Mouse (Mus musculus): ENCODE data around the gene Traf3. TPM values are rescaled to one million over a fixed set of nuclear protein-coding genes. Genes with fewer than 3 reads are reported as not detected.
A peak's percentile ranks its signal among the peaks of the same experiment; 100 is the strongest.

Gene Traf3
- polyA plus RNA-seq, 1 experiment from 2014 or later, result 4.0 TPM

DNA sequence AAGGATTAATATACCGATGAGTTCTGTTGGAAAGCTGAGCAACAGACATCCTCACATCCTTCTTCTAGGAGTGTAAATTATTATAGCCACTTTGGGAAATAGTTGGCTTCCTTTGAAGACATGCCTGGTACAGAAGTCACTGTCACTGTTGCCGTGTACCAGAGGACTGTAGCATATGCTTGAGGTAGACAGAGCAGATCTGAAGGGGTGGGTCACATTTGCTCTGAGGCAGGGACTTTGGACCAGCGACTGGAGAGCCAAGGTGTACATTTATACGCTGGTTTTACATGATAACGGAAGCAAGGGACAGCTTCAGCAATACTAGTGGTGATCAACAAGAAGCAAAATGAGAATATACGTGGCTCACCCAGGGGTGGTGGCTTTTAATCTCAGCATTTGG, 52.7 kb downstream of the Traf3 start:
- H3K9ac ChIP-seq (ENCODE audit: low read depth, low read length), result no peak overlapping the region
- 77% methylated on average over 6 of the region's 6 CpGs for WGBS
- no peaks in the 10 kb centered on the region for H3K27me3 ChIP-seq (replicated peaks; ENCODE audit: control insufficient read depth, insufficient read depth, low read length)

DNA sequence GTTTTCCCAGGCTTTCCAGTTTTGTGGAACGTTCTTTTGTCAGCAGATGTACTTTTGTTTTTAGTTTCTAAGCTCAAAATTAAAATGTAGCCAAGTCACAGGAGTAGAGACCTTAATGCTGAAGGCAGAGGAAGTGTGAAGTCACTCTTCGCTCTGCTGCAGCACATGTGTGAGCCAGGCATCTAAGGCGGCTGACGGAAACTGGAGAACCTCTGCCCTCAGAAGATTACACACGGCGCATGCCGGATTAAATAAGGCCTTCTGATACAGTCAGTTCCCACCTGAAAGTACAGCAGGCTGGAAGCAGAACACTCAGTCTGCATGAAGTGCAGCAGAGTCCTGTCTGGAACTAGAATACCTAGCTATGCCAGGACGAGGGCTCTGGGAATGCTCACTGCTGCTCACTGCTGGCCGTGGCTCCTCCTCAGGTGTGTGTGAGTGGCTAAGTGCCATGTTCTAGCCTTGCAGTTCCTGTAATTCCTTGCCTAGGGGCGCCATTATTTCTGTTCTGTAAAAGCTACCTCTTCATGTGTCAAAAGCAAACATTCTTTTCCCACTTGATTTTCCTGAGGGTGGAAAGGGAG, 59.1 kb downstream of the Traf3 start:
- H3K27me3 ChIP-seq (replicated peaks; ENCODE audit: control insufficient read depth, insufficient read depth, low read length), result no peaks in the 10 kb centered on the region
- H3K36me3 ChIP-seq (ENCODE audit: control insufficient read depth, insufficient read depth, low read length), result peaks cover 11% of the 10 kb centered on the region
- H3K4me1 ChIP-seq (ENCODE audit: control insufficient read depth, insufficient read depth, low read length), result no peaks in the 10 kb centered on the region
- H3K27ac ChIP-seq (ENCODE audit: low read length), result no peak overlapping the region
- H3K9ac ChIP-seq (ENCODE audit: low read depth, low read length), result no peak overlapping the region
- 72% methylated on average over 10 of the region's 10 CpGs for WGBS
- no peaks in the 10 kb centered on the region for H3K9me3 ChIP-seq (ENCODE audit: control insufficient read depth, low read length)
- no peak overlapping the region for H3K4me3 ChIP-seq (ENCODE audit: low read length)
- no peak for ATAC-seq
- no peak overlapping the region for H3K4me2 ChIP-seq (ENCODE audit: low read depth, low read length)

More for the DNA sequence above, 52.7 kb downstream of the Traf3 start:
- Histone ChIP-seq H3K36me3 (ENCODE audit: control insufficient read depth, insufficient read depth, low read length) (peaks cover 11% of the 10 kb centered on the region), H3K9me3 (ENCODE audit: control insufficient read depth, low read length) (no peaks in the 10 kb centered on the region), H3K4me1 (ENCODE audit: control insufficient read depth, insufficient read depth, low read length) (no peaks in the 10 kb centered on the region), H3K4me2 (ENCODE audit: low read depth, low read length) (no peak overlapping the region), H3K27ac (ENCODE audit: low read length) (no peak overlapping the region), H3K4me3 (ENCODE audit: low read length) (no peak overlapping the region)
- peak; percentile 80; the same call in 1 of the 2 replicates for ATAC-seq

DNA sequence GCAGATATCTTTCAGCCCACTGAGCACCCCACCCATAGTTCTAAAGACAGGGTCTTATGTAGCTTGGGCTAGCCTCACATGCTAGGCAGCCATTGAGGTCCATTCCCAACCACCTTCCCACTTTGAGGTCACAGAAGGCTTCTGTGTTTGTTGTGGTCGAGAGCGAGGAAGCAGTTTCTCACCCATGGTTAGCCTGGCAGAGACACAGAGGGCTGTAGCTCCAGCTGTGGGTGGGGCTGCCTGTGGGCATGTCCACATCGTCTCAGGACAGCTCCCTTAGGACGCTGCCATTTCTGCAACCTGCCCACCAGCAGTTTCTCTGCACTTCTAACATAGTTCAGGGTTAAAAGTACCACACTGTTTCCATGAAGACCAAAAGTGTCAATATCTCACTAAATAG, 61.2 kb downstream of the Traf3 start:
- Histone ChIP-seq H3K27me3 (replicated peaks; ENCODE audit: control insufficient read depth, insufficient read depth, low read length) (no peaks in the 10 kb centered on the region), H3K36me3 (ENCODE audit: control insufficient read depth, insufficient read depth, low read length) (peaks cover 1% of the 10 kb centered on the region), H3K4me2 (ENCODE audit: low read depth, low read length) (no peak overlapping the region), H3K4me1 (ENCODE audit: control insufficient read depth, insufficient read depth, low read length) (no peaks in the 10 kb centered on the region), H3K9me3 (ENCODE audit: control insufficient read depth, low read length) (no peaks in the 10 kb centered on the region), H3K27ac (ENCODE audit: low read length) (no peak overlapping the region), H3K4me3 (ENCODE audit: low read length) (no peak overlapping the region), H3K9ac (ENCODE audit: low read depth, low read length) (no peak overlapping the region)
- 80% methylated on average over 4 of the region's 4 CpGs for WGBS
- ATAC-seq, result no peak

DNA sequence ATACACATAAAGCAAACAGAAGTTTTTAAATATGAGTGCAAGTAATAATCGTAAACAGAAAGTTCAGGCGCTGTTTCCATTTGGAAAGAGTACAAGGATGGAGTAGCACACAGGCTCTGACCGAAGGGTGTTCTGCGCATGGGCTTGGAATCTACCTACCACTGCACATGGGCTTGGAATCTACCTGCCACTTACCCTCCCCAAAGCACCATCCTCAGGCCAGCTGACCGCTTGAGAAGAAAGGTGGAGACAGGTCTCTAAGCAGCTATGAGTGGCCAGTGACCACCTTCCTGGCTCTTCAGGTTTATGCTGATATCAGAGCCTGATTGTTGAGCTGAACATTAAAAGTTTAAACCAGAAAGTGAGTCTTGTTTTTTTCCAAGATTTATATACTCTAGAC, 62.3 kb downstream of the Traf3 start:
- ATAC-seq, result no peak
- no peak overlapping the region for H3K9ac ChIP-seq (ENCODE audit: low read depth, low read length)
- H3K4me2 ChIP-seq (ENCODE audit: low read depth, low read length), result no peak overlapping the region
- WGBS, result 95% methylated on average over 5 of the region's 5 CpGs
- H3K4me1 ChIP-seq (ENCODE audit: control insufficient read depth, insufficient read depth, low read length), result no peaks in the 10 kb centered on the region
- H3K27ac ChIP-seq (ENCODE audit: low read length), result no peak overlapping the region
- H3K9me3 ChIP-seq (ENCODE audit: control insufficient read depth, low read length), result no peaks in the 10 kb centered on the region
- H3K27me3 ChIP-seq (replicated peaks; ENCODE audit: control insufficient read depth, insufficient read depth, low read length), result no peaks in the 10 kb centered on the region
- no peaks in the 10 kb centered on the region for H3K36me3 ChIP-seq (ENCODE audit: control insufficient read depth, insufficient read depth, low read length)
- no peak overlapping the region for H3K4me3 ChIP-seq (ENCODE audit: low read length)

DNA sequence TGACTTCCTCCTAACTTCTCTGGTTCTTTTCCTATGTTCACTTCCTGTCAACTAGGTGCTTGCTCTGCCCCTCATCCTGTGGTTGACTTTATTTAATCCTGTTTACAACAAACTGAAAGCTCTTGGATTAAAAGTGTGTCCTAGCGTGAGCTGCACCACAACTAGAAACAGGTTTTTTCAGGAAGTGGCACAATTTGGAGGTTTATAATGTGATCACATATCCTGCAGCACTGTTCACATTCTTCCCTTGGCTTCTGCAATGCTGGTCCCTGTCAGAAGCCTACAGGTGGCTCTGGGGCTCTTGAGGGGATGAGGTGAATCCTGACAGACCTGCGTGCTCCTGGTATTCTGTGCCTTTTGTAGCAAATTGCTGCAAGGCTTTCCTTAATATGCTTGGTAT, 64.6 kb downstream of the Traf3 start:
- no peak for ATAC-seq
- H3K4me3 ChIP-seq (ENCODE audit: low read length), result no peak overlapping the region
- H3K27ac ChIP-seq (ENCODE audit: low read length), result no peak overlapping the region
- no peaks in the 10 kb centered on the region for H3K27me3 ChIP-seq (replicated peaks; ENCODE audit: control insufficient read depth, insufficient read depth, low read length)
- no peaks in the 10 kb centered on the region for H3K36me3 ChIP-seq (ENCODE audit: control insufficient read depth, insufficient read depth, low read length)
- peaks cover 11% of the 10 kb centered on the region; the same call in 1 of the 2 replicates for H3K4me1 ChIP-seq (ENCODE audit: control insufficient read depth, insufficient read depth, low read length)
- no peaks in the 10 kb centered on the region for H3K9me3 ChIP-seq (ENCODE audit: control insufficient read depth, low read length)
- no peak overlapping the region for H3K4me2 ChIP-seq (ENCODE audit: low read depth, low read length)
- WGBS, result 96% methylated on average over 2 of the region's 2 CpGs
- H3K9ac ChIP-seq (ENCODE audit: low read depth, low read length), result no peak overlapping the region

DNA sequence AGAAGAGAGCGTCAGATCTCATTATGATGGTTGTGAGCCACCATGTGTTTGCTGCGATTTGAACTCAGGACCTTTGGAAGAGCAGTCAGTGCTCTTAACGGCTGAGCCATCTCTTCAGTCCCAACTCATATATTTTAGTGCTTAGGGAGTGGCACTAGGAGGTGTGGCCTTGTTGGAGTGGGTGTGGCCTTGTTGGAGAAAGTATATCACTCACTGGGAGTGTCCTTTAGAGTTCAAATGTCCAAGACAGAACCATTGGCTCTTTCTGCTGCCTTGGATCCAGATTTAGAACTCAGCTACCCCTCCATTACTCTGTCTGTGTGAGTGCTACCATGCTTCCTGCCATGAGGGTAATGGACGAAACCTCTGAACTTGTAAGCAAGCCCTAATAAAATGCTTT, 67.6 kb downstream of the Traf3 start:
- H3K9ac ChIP-seq (ENCODE audit: low read depth, low read length), result no peak overlapping the region
- H3K27ac ChIP-seq (ENCODE audit: low read length), result 0 out of 2 replicates have a peak overlapping the region, but pooled peaks have one; percentile 31
- ATAC-seq, result peak; percentile 78
- peaks cover 11% of the 10 kb centered on the region; the same call in 1 of the 2 replicates for H3K4me1 ChIP-seq (ENCODE audit: control insufficient read depth, insufficient read depth, low read length)
- H3K4me3 ChIP-seq (ENCODE audit: low read length), result no peak overlapping the region
- no peaks in the 10 kb centered on the region for H3K27me3 ChIP-seq (replicated peaks; ENCODE audit: control insufficient read depth, insufficient read depth, low read length)
- no peak overlapping the region for H3K4me2 ChIP-seq (ENCODE audit: low read depth, low read length)
- H3K9me3 ChIP-seq (ENCODE audit: control insufficient read depth, low read length), result no peaks in the 10 kb centered on the region
- H3K36me3 ChIP-seq (ENCODE audit: control insufficient read depth, insufficient read depth, low read length), result no peaks in the 10 kb centered on the region; the same call in 1 of the 2 replicates
- 82% methylated on average over 4 of the region's 4 CpGs for WGBS

DNA sequence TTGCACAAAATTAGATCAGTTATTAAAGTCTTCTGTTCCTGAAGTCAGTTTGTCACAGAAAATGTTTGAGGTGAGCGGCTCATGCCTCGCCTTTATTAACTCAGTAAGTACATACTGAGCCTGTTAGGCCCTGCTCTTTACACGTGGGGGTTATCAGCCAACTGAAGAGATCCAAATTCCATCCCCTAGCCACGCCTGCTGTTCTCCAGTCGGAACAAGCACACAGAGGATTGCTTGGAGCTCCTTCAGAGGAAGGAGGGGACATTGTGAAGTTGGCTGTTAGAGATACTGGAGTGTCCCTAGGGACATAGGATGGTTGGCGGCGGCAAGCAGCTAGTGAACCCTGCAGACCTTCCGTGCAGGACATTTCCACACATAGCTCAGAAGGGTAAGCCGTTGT, 68.2 kb downstream of the Traf3 start:
- H3K36me3 ChIP-seq (ENCODE audit: control insufficient read depth, insufficient read depth, low read length), result no peaks in the 10 kb centered on the region; the same call in 1 of the 2 replicates
- no peak overlapping the region for H3K9ac ChIP-seq (ENCODE audit: low read depth, low read length)
- no peaks in the 10 kb centered on the region for H3K9me3 ChIP-seq (ENCODE audit: control insufficient read depth, low read length)
- H3K4me3 ChIP-seq (ENCODE audit: low read length), result no peak overlapping the region
- 0 out of 2 replicates have a peak overlapping the region, but pooled peaks have one; percentile 31 for H3K27ac ChIP-seq (ENCODE audit: low read length)
- peak; percentile 79 for ATAC-seq
- H3K4me1 ChIP-seq (ENCODE audit: control insufficient read depth, insufficient read depth, low read length), result peaks cover 11% of the 10 kb centered on the region; the same call in 1 of the 2 replicates
- no peaks in the 10 kb centered on the region for H3K27me3 ChIP-seq (replicated peaks; ENCODE audit: control insufficient read depth, insufficient read depth, low read length)
- 70% methylated on average over 9 of the region's 9 CpGs for WGBS
- no peak overlapping the region for H3K4me2 ChIP-seq (ENCODE audit: low read depth, low read length)

DNA sequence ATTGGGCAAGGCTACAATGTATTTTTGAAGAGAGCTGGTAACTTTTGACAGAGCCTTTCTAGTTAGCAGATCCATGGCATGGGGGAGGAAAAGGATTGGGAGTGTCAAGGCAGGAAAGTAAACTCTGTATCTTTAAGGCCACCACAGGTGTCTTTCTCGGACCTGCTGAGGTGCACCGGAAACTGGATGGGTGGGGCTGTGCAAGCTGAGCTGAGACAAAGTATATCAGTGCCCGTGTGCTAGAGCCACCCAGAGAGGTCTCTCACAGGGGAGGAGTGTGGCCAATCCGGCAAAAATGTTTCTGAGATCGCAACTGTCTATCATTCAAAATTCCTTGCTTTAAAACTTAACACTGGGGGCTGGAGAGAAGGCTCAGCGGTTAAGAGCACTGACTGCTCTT, 69.5 kb downstream of the Traf3 start:
- no peaks in the 10 kb centered on the region for H3K9me3 ChIP-seq (ENCODE audit: control insufficient read depth, low read length)
- H3K4me1 ChIP-seq (ENCODE audit: control insufficient read depth, insufficient read depth, low read length), result peaks cover 11% of the 10 kb centered on the region; the same call in 1 of the 2 replicates
- no peak overlapping the region for H3K4me3 ChIP-seq (ENCODE audit: low read length)
- H3K36me3 ChIP-seq (ENCODE audit: control insufficient read depth, insufficient read depth, low read length), result no peaks in the 10 kb centered on the region; the same call in 1 of the 2 replicates
- H3K4me2 ChIP-seq (ENCODE audit: low read depth, low read length), result no peak overlapping the region
- 84% methylated on average over 6 of the region's 6 CpGs for WGBS
- no peak for ATAC-seq
- H3K27ac ChIP-seq (ENCODE audit: low read length), result no peak overlapping the region
- no peak overlapping the region for H3K9ac ChIP-seq (ENCODE audit: low read depth, low read length)
- no peaks in the 10 kb centered on the region for H3K27me3 ChIP-seq (replicated peaks; ENCODE audit: control insufficient read depth, insufficient read depth, low read length)

DNA sequence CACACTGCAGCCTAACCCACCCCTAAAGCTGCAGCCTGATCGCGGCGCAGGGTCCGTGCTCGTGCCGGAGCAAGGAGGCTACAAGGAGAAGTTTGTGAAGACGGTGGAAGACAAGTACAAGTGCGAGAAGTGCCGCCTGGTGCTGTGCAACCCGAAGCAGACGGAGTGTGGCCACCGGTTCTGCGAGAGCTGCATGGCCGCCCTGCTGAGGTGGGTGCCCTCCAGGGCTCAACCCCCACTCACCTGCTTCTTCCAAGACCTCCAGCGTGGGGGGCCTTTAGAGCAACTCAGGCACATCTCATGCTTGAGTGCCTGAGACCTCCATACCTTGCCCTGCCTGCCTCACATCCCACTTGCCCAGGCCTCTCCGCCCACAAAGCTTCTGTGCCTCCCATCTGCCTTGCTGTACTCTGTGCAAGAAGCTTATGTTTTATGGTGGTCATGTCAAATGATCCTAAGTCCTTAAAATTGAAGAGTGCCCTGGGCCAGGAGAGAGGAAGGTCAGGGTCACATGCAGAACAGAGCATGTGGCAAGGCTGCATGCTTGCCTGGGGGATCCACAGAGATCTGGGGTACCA, 71.5 kb downstream of the Traf3 start:
- no peak overlapping the region for H3K4me3 ChIP-seq (ENCODE audit: low read length)
- no peaks in the 10 kb centered on the region for H3K27me3 ChIP-seq (replicated peaks; ENCODE audit: control insufficient read depth, insufficient read depth, low read length)
- no peak overlapping the region for H3K27ac ChIP-seq (ENCODE audit: low read length)
- no peak for ATAC-seq
- WGBS, result 98% methylated on average over 16 of the region's 16 CpGs
- H3K9ac ChIP-seq (ENCODE audit: low read depth, low read length), result no peak overlapping the region
- H3K36me3 ChIP-seq (ENCODE audit: control insufficient read depth, insufficient read depth, low read length), result no peaks in the 10 kb centered on the region; the same call in 1 of the 2 replicates
- H3K4me2 ChIP-seq (ENCODE audit: low read depth, low read length), result no peak overlapping the region
- H3K4me1 ChIP-seq (ENCODE audit: control insufficient read depth, insufficient read depth, low read length), result peaks cover 11% of the 10 kb centered on the region; the same call in 1 of the 2 replicates
- H3K9me3 ChIP-seq (ENCODE audit: control insufficient read depth, low read length), result no peaks in the 10 kb centered on the region
